Mouse (Mus musculus) embryonic facial prominence, embryonic 11.5 days (tissue): ENCODE data around the gene Dcn. TPM values are rescaled to one million over a fixed set of nuclear protein-coding genes. Genes with fewer than 3 reads are reported as not detected.
A peak's percentile ranks its signal among the peaks of the same experiment; 100 is the strongest.

Experiments
- ATAC-seq: fragments of 200-750 bp; cut with Nextera tagmentation; replicated peaks from 2 replicates; pipeline ENCODE4 v1.8.0; 2017; ENCODE audit warnings: low read depth; ENCODE audit not compliant: insufficient number of reproducible peaks, low FRiP score, low TSS enrichment
- DNase-seq: peaks from one replicate; pipeline ENCODE4 v3.0.0-alpha.2; 2015; ENCODE audit warnings: low spot score
- H3K27ac ChIP-seq: fragments of 300-500 bp; sonication (generic); replicated peaks from 2 replicates; pipeline ENCODE4 v1.5.1; 2014; ENCODE audit warnings: mild to moderate bottlenecking, low read depth, low read length, control low read depth
- H3K27me3 ChIP-seq: fragments of 300-500 bp; sonication (generic); 2 replicates; pipeline ENCODE4 v1.6.1; 2014; ENCODE audit warnings: mild to moderate bottlenecking, low read length, moderate library complexity, mixed read lengths; ENCODE audit not compliant: control insufficient read depth, insufficient read depth
- H3K36me3 ChIP-seq: fragments of 300-500 bp; sonication (generic); replicated peaks from 2 replicates; pipeline ENCODE4 v1.6.1; 2014; ENCODE audit warnings: low read depth, mild to moderate bottlenecking, low read length, moderate library complexity, mixed read lengths; ENCODE audit not compliant: control insufficient read depth, insufficient read depth
- H3K4me1 ChIP-seq: fragments of 300-500 bp; sonication (generic); 2 replicates; pipeline ENCODE4 v1.6.1; 2014; ENCODE audit warnings: low read length, mixed read lengths; ENCODE audit not compliant: control insufficient read depth, insufficient read depth
- H3K4me2 ChIP-seq: fragments of 300-500 bp; sonication (generic); 2 replicates; pipeline ENCODE4 v1.6.1; 2014; ENCODE audit warnings: low read depth, mild to moderate bottlenecking, control low read depth, low read length, moderate library complexity
- H3K4me3 ChIP-seq: fragments of 300-500 bp; sonication (generic); 2 replicates; pipeline ENCODE4 v1.5.1; 2014; ENCODE audit warnings: low read depth, low read length, control low read depth
- H3K9ac ChIP-seq: fragments of 300-500 bp; sonication (generic); replicated peaks from 2 replicates; pipeline ENCODE4 v1.6.1; 2014; ENCODE audit warnings: mild to moderate bottlenecking, control low read depth, low read length
- H3K9me3 ChIP-seq: fragments of 300-500 bp; sonication (generic); replicated peaks from 2 replicates; pipeline ENCODE4 v1.6.1; 2016; ENCODE audit warnings: mild to moderate bottlenecking, low read length, inconsistent platforms, mixed read lengths; ENCODE audit not compliant: control insufficient read depth
- WGBS: fragments of 180-500 bp; shearing (Covaris S2); extraction: QIAGEN DNeasy Blood & Tissue Kit; methylation state at CpG from one replicate; pipeline ENCODE4 v1.1.7; 2014; 5-methylcytosine and 5-hydroxymethylcytosine counted together
- polyA plus RNA-seq: library from polyadenylated mRNA; unstranded; fragments of >200 nt; fragmentation: Nextera tagmentation; extraction: Ambion mirVana; gene quantifications from 2 replicates; pipeline ENCODE4 v1.2.1, GENCODE M21; 2014

Dcn gene
- 17.9 and 20.7 TPM in 2 replicates for polyA plus RNA-seq

DNA sequence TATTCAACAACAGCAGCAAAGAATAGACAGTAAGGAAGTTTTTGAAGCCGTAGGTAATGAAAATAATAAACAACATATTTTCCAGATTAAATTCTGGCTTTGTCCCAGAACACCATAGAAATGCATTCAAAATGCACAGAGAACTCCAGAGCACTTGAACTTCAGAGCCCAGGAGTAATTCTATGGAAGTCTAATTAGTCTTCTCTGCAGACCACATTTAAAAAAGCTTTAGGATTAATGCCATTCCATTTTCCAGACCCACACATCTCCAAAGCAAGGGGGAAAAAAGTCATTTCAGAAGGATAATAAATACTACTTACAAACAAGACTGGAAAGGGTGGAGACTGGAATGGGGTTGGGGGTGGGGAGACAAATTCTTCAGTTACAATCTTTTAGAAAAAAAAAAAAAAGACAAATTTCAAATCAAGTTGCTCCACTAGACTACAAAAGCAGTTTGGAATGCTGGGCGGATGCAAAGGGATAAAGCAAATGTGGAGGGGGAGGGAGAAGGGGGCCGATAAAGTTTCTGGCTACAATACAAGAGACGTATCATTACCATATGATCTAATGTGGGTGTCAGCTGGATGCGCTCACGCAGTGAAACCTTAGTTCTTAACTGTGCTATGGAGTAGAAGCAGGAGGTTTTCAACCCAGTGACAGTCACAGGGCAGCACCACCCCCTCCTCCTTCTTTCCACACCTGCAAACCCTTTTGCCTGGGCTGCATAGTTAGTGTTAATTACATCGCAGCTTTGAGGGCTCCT, at the start of gene Dcn:
Dcn (plus strand) TSS at position 606 of the 763 bp plus-strand sequence.
- H3K9me3 ChIP-seq = no peaks in the 10 kb centered on the region
- no peaks in the 10 kb centered on the region for H3K27me3 ChIP-seq
- DNase-seq = peak; percentile 61
- peak; percentile 92 for ATAC-seq
- H3K4me2 ChIP-seq = peak within 1 kb of the TSS; percentile 11; the same call in 1 of the 2 replicates
- no peaks in the 10 kb centered on the region for H3K4me1 ChIP-seq
- no peak within 1 kb of the TSS for H3K4me3 ChIP-seq
- H3K27ac ChIP-seq = no peak within 1 kb of the TSS
- H3K36me3 ChIP-seq = no peaks in the 10 kb centered on the region
- no peak within 1 kb of the TSS for H3K9ac ChIP-seq
- 10% methylated on average over 7 of the region's 7 CpGs for WGBS

DNA sequence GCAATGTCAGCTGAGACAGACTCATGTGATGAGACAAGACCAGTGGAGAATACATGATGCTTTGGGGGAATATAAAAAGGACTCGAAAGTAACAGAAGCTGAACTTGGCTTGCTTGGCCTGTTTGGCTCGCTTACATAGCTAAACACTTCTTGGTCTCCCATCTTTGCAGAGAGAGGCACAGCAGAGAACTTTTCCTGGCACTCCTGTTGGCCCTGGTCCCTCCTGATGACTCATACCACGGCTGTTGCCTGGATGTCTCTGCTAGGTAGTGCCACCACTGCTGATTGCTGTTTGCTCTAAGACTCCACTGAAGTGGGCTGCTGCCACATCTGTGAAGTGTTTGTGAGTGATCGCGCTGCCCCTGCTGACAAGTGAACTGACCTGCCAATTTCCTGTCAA, 42.7 kb upstream of the Dcn start:
- Histone ChIP-seq H3K27ac (no peak overlapping the region), H3K9me3 (no peaks in the 10 kb centered on the region), H3K4me2 (no peak overlapping the region), H3K4me3 (no peak overlapping the region), H3K9ac (no peak overlapping the region), H3K27me3 (no peaks in the 10 kb centered on the region), H3K36me3 (no peaks in the 10 kb centered on the region), H3K4me1 (no peaks in the 10 kb centered on the region)
- ATAC-seq (no peak), DNase-seq (no peak)
- 66% methylated on average over 5 of the region's 5 CpGs for WGBS

DNA sequence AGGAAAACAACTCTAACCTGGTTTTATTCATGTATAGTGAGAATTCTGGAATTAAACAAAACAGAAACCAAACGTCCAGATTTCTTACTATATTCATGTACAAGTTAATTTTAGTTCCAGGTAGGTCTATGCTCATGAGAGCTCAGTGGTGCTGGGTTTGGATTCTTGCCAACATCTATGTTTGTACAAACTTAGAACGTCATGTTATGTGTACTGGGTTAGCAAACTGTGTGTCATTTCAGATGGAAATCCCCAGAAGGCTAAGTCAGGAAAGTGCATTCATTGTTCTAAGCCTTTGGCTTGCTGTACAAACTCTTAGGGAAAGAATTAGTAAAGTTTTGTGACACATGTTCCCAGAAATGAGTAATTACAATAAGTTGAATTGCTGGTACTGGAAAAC, 37.1 kb upstream of the Dcn start:
- no peak overlapping the region for H3K27ac ChIP-seq
- WGBS = 72% methylated on average over 2 of the region's 2 CpGs
- ATAC-seq = no peak
- no peak for DNase-seq
- H3K9me3 ChIP-seq = no peaks in the 10 kb centered on the region
- H3K4me1 ChIP-seq = no peaks in the 10 kb centered on the region
- no peaks in the 10 kb centered on the region for H3K27me3 ChIP-seq
- no peak overlapping the region for H3K9ac ChIP-seq
- H3K4me3 ChIP-seq = no peak overlapping the region
- H3K36me3 ChIP-seq = no peaks in the 10 kb centered on the region
- H3K4me2 ChIP-seq = no peak overlapping the region

DNA sequence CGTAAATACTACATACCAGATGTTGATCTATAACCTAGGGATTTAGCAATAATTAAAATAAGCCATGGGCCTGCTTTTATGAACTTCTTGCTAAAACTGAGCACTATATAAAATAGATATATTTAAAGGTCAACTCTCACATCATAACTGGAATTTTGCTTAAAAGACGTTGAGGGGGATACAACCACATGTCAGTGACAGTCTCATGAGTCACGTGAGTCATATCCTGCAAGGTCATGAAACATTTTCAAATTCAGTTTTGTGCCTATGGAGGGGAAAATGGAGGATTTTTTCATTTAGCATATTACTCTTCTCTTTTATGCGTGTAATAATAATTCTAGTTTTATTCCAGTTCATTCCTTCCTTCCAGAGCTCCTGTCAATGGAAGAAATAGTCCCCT, 32.9 kb upstream of the Dcn start:
- Histone ChIP-seq H3K4me3 (no peak overlapping the region), H3K9me3 (no peaks in the 10 kb centered on the region), H3K4me1 (no peaks in the 10 kb centered on the region), H3K27ac (no peak overlapping the region), H3K4me2 (no peak overlapping the region), H3K9ac (no peak overlapping the region), H3K36me3 (no peaks in the 10 kb centered on the region), H3K27me3 (no peaks in the 10 kb centered on the region)
- no peak for ATAC-seq
- 82% methylated on average over 4 of the region's 4 CpGs for WGBS
- no peak for DNase-seq

DNA sequence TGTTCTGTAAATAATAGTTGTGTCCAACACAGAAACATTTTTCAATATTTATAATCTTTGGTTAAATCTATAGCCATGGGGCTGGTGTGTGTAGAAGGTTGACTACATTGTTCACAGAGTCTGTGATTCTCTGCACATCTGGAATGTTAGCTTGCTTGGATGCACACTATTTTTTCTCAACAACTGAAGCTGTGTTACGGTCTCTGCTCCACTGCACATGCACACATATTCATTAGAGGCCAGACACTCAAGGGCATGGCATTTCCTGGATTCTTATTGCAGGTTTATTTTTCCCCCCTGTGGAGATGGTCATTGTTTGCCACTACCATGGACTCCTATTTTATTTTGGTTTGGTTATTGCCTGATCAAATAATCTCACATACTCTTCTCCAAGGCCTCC, 26.5 kb upstream of the Dcn start:
- Histone ChIP-seq H3K27me3 (no peaks in the 10 kb centered on the region), H3K9ac (no peak overlapping the region), H3K36me3 (no peaks in the 10 kb centered on the region), H3K4me2 (no peak overlapping the region), H3K27ac (no peak overlapping the region), H3K4me3 (no peak overlapping the region), H3K9me3 (no peaks in the 10 kb centered on the region), H3K4me1 (no peaks in the 10 kb centered on the region)
- 68% methylated on average over 1 of the region's 1 CpGs for WGBS
- no peak for ATAC-seq
- DNase-seq = no peak

DNA sequence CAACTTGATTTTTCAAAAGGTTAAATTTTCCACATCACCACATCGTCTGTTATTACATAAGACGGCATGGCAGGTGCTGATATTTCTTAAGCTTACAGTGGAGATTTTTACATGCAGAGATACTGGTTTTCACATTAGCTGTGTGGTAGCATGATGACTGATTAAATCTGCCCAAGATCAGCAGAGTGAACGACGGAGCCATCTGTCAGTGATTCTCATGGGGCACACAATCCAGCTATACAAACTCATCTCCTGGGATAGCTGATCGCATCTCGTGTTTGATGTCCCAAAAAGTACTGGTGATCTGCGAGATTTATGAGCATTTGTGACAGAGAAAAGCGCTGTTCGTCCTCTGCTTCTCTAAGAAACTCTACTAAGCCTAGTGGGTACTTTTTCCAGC, 25.9 kb upstream of the Dcn start:
- WGBS = 80% methylated on average over 9 of the region's 9 CpGs
- Histone ChIP-seq H3K4me3 (no peak overlapping the region), H3K36me3 (no peaks in the 10 kb centered on the region), H3K9ac (no peak overlapping the region), H3K4me2 (no peak overlapping the region), H3K9me3 (no peaks in the 10 kb centered on the region), H3K4me1 (no peaks in the 10 kb centered on the region), H3K27ac (no peak overlapping the region), H3K27me3 (no peaks in the 10 kb centered on the region)
- DNase-seq (no peak), ATAC-seq (no peak)

DNA sequence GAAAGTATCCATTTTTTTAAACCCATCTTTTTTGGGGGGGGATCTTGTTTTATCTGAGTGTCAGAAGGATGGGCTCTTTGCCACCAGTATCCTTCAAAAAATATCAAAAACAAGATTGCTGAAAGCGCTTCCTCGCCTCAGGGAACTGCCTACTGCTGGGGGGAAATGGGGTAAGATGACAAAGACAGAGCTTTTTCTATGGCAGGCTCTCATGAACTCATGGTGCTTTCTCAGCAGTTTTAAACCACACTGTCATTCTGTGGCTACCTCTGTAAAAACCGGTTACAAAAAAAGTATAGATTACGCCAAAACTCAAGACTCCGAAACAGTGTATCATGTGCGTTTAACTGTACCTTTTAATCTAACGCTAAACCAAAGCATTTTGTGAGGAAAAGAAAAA, 22.4 kb upstream of the Dcn start:
- no peak overlapping the region for H3K4me2 ChIP-seq
- H3K4me3 ChIP-seq = no peak overlapping the region
- no peaks in the 10 kb centered on the region for H3K4me1 ChIP-seq
- no peak overlapping the region for H3K9ac ChIP-seq
- H3K36me3 ChIP-seq = no peaks in the 10 kb centered on the region
- DNase-seq = no peak
- H3K9me3 ChIP-seq = no peaks in the 10 kb centered on the region
- no peak for ATAC-seq
- no peak overlapping the region for H3K27ac ChIP-seq
- no peaks in the 10 kb centered on the region for H3K27me3 ChIP-seq
- 84% methylated on average over 7 of the region's 7 CpGs for WGBS

DNA sequence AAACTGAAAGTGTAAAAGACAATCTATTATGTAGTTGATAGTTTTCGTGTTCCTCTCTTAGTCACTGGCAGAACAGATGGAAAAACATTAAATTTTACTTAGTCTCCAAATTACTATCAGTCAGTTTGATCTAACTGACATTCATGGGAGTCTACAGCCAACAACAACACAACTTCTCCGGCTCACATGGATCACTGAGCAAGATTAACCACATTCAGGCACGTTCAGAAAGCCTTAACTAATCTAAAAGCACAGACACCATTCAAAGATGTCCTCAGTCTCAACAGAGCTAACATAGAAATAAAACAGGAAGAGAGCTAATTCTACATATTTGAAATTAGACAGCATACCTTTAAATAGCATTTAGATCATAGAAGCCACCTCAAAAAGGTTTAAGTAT, 12.6 kb upstream of the Dcn start:
- DNase-seq = no peak
- no peak overlapping the region for H3K4me2 ChIP-seq
- no peak for ATAC-seq
- H3K27me3 ChIP-seq = no peaks in the 10 kb centered on the region
- no peak overlapping the region for H3K9ac ChIP-seq
- WGBS = 77% methylated on average over 3 of the region's 3 CpGs
- no peaks in the 10 kb centered on the region for H3K4me1 ChIP-seq
- no peak overlapping the region for H3K4me3 ChIP-seq
- H3K9me3 ChIP-seq = no peaks in the 10 kb centered on the region
- no peak overlapping the region for H3K27ac ChIP-seq
- H3K36me3 ChIP-seq = no peaks in the 10 kb centered on the region
